Mouse (Mus musculus) urinary bladder, adult 2 months (tissue): Measurements from ENCODE around the gene Sppl2c. TPM values are rescaled to one million over a fixed set of nuclear protein-coding genes. Genes with fewer than 3 reads are reported as not detected.
"Not testable (repeated sequence)": the region's sequence is repeated elsewhere in the genome, so short reads cannot be mapped to it uniquely, and the experiment has no call there.

ENCODE experiments used
- DNase-seq: peaks from one replicate; pipeline ENCODE4 v3.0.0; 2022; ENCODE audit warnings: low spot score
- polyA plus RNA-seq: library from polyadenylated mRNA; depleted of rRNA; stranded (reverse); fragments of >200 nt; gene quantifications from 2 replicates; pipeline ENCODE4 v1.2.3, GENCODE M21; 2012

Sppl2c gene
- polyA plus RNA-seq, 1 experiment, result not detected

- DNase-seq, result peak; percentile 33
Measured at GRCm38 (mm10) chr11:104195791-104196190, 9.7 kb downstream of the Sppl2c start.

DNA sequence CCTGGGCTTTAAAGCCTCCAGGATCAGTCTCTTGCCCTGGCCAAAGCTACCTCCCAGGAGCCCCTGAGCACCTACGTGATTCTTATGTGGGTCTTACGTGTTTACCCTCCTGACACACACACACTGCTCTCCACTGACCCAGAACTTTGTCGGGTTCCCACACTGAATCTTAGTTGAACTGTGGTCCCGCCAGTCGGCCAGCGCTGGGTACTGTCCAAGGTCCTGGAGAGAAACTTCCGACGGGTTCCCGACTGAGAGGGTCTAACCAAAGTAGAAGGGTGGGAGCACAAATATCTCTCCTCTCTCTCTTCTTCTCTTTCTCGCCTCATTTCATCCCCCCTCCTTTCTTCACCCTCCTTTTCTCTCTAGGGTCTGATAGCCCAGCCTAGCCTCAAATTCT, 11.7 kb downstream of the Sppl2c start:
- no peak for DNase-seq

- no peak for DNase-seq
Measured at GRCm38 (mm10) chr11:104203271-104203670, 17.1 kb downstream of the Sppl2c start.

- DNase-seq, result no peak
Measured at GRCm38 (mm10) chr11:104206573-104206972, 20.4 kb downstream of the Sppl2c start.

DNA sequence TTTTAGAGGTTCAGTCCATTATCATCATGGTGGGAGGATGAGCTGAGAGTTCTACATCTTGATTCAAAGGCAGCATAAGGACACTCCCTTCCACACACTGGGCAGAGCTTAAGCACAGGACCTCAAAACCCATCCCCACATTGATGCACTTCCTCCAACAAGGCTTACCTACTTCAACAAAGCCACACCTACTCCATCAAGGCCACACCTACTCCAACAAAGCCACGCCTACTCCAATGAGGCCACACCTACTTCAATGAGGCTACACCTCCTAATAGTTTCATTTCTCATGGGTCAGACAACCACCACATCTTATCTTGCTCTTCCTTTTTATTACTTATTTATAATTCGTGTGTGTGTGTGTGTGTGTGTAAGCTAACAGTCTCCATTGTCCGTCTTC, 22.9 kb downstream of the Sppl2c start:
- no peak for DNase-seq

- DNase-seq, result no peak
Measured at GRCm38 (mm10) chr11:104211251-104211650, 25.1 kb downstream of the Sppl2c start.

- not testable (repeated sequence) for DNase-seq
Measured at GRCm38 (mm10) chr11:104214128-104214527, 28.0 kb downstream of the Sppl2c start.

GRCm38 (mm10) chr11:104218075-104218474, 31.9 kb downstream of the Sppl2c start:
- DNase-seq, result no peak

DNA sequence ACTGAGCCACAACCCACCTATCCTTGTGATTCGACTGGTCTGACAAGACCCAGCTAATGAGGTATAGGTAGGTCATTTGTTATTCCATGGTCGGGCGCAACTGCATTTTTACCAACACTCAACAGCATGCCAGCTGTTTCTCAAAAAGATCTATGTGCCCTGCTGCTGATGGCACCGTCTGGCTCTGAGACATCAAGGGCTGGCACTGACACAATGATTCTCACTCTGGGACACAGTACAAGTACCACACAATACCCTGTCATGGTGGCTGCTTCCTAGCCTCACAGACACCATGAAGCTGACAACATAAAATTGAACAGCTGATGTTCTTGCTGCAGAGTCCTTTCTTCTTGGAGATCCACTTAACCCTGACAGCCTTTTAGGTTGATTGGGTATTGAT, 34.2 kb downstream of the Sppl2c start:
- no peak for DNase-seq

DNA sequence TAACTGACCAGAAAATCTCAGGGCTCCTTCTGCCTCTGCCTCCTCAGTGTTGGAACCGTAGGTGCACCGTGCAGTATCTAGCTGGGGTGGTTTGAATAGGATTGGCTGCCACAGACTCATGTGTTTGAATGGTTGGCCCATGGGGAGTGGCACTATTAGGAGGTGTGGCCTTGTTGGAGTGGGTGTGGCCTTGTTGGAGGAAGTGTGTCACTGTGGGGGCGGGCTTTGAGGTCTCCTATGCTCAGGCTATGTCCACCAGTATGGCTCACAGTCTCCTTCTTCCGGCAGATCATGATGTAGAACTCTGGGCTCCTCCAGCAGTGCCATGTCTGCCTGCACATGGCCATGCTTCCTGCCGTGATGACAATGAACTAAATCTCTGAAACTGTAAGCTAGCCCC, 35.6 kb downstream of the Sppl2c start:
- DNase-seq, result no peak

- no peak for DNase-seq
Measured at GRCm38 (mm10) chr11:104223301-104223700, 37.2 kb downstream of the Sppl2c start.

DNA sequence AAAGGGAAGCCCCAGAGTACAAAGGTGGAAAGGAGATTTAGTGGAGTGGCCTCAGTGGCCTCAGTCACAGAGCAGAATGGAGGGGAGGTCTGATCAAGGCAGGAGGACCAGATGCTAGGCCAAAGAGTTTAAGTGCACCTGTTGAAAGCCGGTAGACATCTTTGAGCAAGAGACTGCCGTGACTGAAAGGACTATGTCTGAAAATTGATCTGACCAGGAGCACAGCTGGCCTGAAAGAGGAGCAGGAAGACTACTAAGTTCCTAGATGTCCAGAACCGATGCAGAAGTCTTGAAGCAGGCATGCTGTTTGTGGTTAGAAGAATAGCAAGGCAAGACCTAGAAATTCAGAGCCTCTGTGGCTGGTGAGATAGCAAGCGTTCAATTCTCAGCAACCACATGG, 43.3 kb downstream of the Sppl2c start:
- no peak for DNase-seq

DNA sequence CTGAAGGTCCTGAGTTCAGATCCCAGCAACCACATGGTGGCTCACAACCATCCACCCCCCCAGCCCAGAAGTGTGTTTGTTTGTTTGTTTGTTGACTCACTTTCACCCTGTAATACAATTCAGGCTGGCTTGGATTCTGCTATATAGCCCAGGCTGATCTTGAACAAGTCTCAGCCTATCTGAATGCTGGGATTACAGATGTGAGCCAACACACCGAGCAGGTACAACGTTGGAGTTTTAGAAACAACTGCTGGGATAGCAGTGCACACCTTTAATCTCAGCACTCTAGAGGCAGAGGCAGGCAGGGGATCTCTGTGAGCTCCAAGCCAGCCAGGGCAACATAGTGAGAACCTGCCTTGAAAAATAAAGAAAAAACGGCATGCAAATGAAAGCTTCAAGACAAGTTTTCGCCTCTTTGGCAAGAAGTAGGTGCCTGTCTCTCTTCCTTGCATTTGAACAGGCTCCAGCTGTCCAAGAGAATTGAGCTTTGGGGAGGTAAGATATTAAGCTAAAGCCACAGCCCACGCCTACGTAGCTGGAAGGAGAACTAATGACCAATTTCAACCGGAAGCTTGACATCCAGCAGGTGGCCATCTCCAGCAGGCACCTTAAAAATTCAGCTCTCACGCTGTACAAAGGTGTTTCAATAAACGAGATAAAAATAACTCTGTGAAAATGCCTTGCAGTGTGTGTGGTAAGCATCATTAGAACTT, 44.1 kb downstream of the Sppl2c start:
- DNase-seq, result no peak

GRCm38 (mm10) chr11:104231041-104231911, 45.1 kb downstream of the Sppl2c start, which contains the start of gene Mapt:
Gene Mapt, plus strand, starts transcription at chr11:104231390.
- DNase-seq, result peak; percentile 86

- DNase-seq, result peak; percentile 30
Measured at GRCm38 (mm10) chr11:104232141-104233061, 46.3 kb downstream of the Sppl2c start.

- no peak for DNase-seq
Measured at GRCm38 (mm10) chr11:104233101-104233500, 47.0 kb downstream of the Sppl2c start.

DNA sequence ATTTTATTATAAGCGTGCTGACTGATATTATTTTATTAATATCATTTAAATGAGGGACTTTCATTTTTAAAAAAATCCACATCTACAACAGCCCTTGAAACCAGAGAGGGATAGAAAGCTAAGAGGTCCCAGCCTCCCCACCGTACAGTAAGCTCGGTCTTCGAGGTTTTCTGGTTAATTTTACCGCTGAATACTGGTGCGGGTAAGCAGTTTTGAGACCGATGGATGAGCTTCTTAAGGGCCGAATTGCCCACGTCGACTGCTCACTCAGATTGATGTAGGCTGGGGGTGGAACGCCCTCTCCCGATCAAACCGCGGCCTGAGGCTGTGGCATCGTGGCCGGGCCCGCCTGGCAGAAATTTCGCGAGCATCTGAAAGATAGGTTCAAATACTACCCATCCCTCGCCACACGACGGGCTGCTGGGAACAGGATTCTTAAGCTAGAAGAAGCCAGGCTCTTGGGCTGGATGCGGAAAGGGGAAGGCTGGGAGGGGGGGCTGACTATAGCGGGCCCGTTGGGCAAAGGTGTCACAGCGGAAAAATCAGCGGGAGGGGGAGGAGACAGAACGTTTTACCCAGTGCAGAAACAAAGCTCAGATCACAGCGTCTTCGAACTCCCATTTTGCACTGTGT, 47.6 kb downstream of the Sppl2c start:
- DNase-seq, result no peak

DNA sequence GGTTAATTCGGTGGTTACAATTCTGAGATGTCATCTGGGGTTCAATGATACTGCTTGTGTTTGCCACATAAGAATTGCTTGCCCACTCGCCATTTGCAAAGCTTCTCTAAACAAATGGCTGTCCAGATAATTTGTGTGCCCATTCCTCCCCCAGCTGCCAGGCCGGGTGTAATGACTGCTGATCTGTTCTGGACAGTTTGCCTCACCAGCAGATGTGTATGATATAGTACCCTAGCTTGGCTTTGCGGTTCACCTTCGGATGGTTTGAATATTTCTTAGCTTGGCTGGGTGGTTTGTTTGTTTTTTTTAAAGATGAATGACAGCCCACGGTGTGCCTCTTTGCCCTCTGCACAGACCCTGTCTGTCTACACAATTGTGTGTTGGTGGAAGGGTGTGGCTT, 48.6 kb downstream of the Sppl2c start:
- no peak for DNase-seq

GRCm38 (mm10) chr11:104235881-104236280, 49.8 kb downstream of the Sppl2c start:
- no peak for DNase-seq

DNA sequence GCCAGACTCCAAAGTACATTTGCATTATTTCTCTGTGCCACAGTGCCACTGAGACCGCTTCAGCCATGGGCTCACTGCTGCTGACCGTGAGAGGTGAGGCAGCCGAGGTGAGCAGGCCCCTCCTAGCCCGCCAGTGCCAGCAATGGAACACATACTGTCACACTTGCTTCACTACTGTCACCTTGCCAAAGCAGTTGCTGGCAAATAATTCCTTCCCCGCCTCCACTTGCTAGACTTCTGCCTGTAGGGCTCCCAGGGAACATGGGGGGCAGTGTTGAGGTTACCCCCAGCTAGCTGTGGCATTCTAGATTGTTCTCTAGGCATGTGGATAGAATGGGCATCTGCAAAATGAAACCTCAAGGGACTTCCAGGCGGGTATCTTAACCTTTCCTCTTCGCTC, 51.1 kb downstream of the Sppl2c start:
- DNase-seq, result no peak

DNA sequence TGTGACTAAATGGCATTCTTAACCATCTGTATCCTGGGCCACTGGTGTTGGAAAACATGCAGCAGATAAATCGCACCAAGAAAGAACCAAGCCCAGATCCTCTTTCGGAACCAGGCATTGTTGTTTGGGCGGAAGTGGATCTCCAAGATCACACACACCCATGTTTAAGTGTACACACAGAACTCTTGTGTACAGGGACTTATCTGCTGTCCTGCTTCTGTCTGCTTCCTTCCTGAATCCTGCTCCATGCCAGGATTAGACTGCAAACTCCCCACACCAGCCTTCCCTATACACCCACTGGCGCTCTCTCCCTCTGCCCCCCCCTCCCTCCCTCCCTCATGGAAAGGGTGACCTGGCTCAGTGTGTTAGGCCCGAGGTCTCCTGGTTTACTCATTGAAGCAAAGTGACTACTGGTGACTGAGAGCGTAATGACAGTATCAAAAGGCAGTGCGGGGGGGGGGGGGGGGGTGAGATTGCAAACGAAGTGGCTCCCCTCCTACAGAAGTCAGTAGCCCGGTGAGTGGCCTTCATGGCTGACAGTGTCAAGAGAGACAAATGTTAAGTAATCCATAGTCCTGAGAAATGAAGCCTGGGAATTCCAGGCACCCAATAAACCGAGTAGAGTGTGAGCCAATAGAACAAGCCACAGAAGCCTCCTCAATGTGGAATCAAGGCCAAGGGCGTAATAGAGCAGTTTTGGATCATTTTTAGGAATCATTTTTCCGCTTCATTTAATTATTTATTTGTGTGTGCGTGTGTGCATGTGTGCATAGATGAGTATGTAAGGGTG, 52.0 kb downstream of the Sppl2c start:
- DNase-seq, result no peak
